Comparison of ENCODE assay signal across 10 mouse cellular contexts in genomic region chr17:66450526-66451070, GRCm38 (mm10). TPM values are rescaled to one million over a fixed set of nuclear protein-coding genes. Genes with fewer than 3 reads are reported as not detected.
A peak's percentile ranks its signal among the peaks of the same experiment; 100 is the strongest.
DNase-seq lines count a peak whose midpoint lies in the region; ATAC-seq and TF ChIP-seq lines count a peak whose summit lies in the region.
"Had no signal": no experiment of that assay in that cellular context is flagged by ENCODE, and none has a peak within 500 bp of the region (broad histone marks: within the 10 kb centered on the region; RNA-seq: fewer than 3 reads in every experiment).

No protein-coding gene starts in this region.

- peaks cover 12% of the 10 kb centered on the region; the same call in 1 of the 2 replicates for H3K4me1 ChIP-seq in heart, embryonic 11.5 days (ENCODE audit: control insufficient read depth, insufficient read depth, low read length)
- H3K4me1 ChIP-seq in E14TG2a.4 (replicated peaks; ENCODE audit: low read depth, low read length), result peaks cover 75% of the 10 kb centered on the region
- H3K4me1 ChIP-seq in forebrain, embryonic 14.5 days (ENCODE audit: control insufficient read depth, insufficient read depth, low read length), result peaks cover 29% of the 10 kb centered on the region
- peaks cover 65% of the 10 kb centered on the region for H3K4me1 ChIP-seq in midbrain, embryonic 10.5 days

- H3K27me3 ChIP-seq in heart, embryonic 11.5 days (ENCODE audit: control insufficient read depth, insufficient read depth, low read length), result peaks cover 36% of the 10 kb centered on the region
- H3K27me3 ChIP-seq in E14TG2a.4 (ENCODE audit: insufficient read depth, low read length), result peaks cover 15% of the 10 kb centered on the region
- 0 out of 2 replicates have a peak, but pooled peaks cover 3% of the 10 kb centered on the region for H3K27me3 ChIP-seq in forebrain, embryonic 14.5 days (replicated peaks; ENCODE audit: control insufficient read depth, insufficient read depth, low read length)
- H3K27me3 ChIP-seq in midbrain, embryonic 10.5 days (ENCODE audit: low read depth, poor library complexity, severe bottlenecking), result peaks cover 18% of the 10 kb centered on the region; the same call in 1 of the 2 replicates
- H3K27me3 ChIP-seq: Patski had no signal

- H3K9ac ChIP-seq in heart, embryonic 11.5 days (ENCODE audit: low read depth, low read length), result no peak overlapping the region
- peak overlapping the region; percentile 97 for H3K9ac ChIP-seq in forebrain, embryonic 14.5 days (ENCODE audit: low read length)

- no peaks in the 10 kb centered on the region for H3K36me3 ChIP-seq in heart, embryonic 11.5 days (ENCODE audit: control insufficient read depth, insufficient read depth, low read length)
- peaks cover 16% of the 10 kb centered on the region for H3K36me3 ChIP-seq in E14TG2a.4 (ENCODE audit: insufficient read depth, low read length)
- H3K36me3 ChIP-seq in forebrain, embryonic 14.5 days (ENCODE audit: control insufficient read depth, insufficient read depth, low read length), result no peaks in the 10 kb centered on the region
- peaks cover 4% of the 10 kb centered on the region; the same call in 1 of the 2 replicates for H3K36me3 ChIP-seq in midbrain, embryonic 10.5 days

- H3K4me3 ChIP-seq in heart, embryonic 11.5 days (ENCODE audit: low read depth, low read length), result peak overlapping the region; percentile 61
- H3K4me3 ChIP-seq in E14TG2a.4 (replicated peaks; ENCODE audit: low read length), result peak overlapping the region; percentile 90
- H3K4me3 ChIP-seq in forebrain, embryonic 14.5 days (ENCODE audit: low read depth, low read length), result peak overlapping the region; percentile 90
- H3K4me3 ChIP-seq in midbrain, embryonic 10.5 days, result peak overlapping the region; percentile 98

- DNase-seq in heart, adult 8-10 months (ENCODE audit: low spot score), result no peak
- no peak for DNase-seq in forebrain, embryonic 14.5 days (ENCODE audit: low spot score)
- DNase-seq in midbrain, embryonic 10.5 days (ENCODE audit: low spot score), result peak; percentile 32
- no peak for DNase-seq in spleen, postnatal 4 days (ENCODE audit: low spot score in 2 of 2)
- DNase-seq in adrenal gland, postnatal 25 days, result no peak

- H3K9me3 ChIP-seq in heart, embryonic 11.5 days (replicated peaks; ENCODE audit: control insufficient read depth, low read length), result no peaks in the 10 kb centered on the region
- no peaks in the 10 kb centered on the region for H3K9me3 ChIP-seq in E14TG2a.4 (ENCODE audit: low read length)
- H3K9me3 ChIP-seq in forebrain, embryonic 14.5 days (replicated peaks; ENCODE audit: control insufficient read depth, low read length), result no peaks in the 10 kb centered on the region
- H3K9me3 ChIP-seq in midbrain, embryonic 10.5 days (replicated peaks), result no peaks in the 10 kb centered on the region

- H3K4me2 ChIP-seq in heart, embryonic 11.5 days, result peak overlapping the region; percentile 83
- peak overlapping the region; percentile 66 for H3K4me2 ChIP-seq in forebrain, embryonic 14.5 days (ENCODE audit: low read length)

- H3K27ac ChIP-seq in heart, embryonic 11.5 days (ENCODE audit: low read depth, low read length), result no peak overlapping the region
- no peak overlapping the region for H3K27ac ChIP-seq in forebrain, embryonic 14.5 days (ENCODE audit: low read depth, low read length)
- peak overlapping the region; percentile 98 for H3K27ac ChIP-seq in midbrain, embryonic 10.5 days (replicated peaks)

- ATAC-seq in heart, embryonic 11.5 days (replicated peaks; ENCODE audit: insufficient number of reproducible peaks, low FRiP score, low TSS enrichment), result no peak
- ATAC-seq in forebrain, embryonic 14.5 days, result no peak
- no peak for ATAC-seq in megakaryocyte progenitor cell, adult 5-6 weeks (replicated peaks; ENCODE audit: poor library complexity)

- TF ChIP-seq CTCF in E14TG2a.4 (conservative IDR thresholded peaks at IDR 0.05; ENCODE audit: low read length), result no peak

- WGBS in heart, embryonic 11.5 days (ENCODE audit: insufficient replicate concordance), result 4% methylated on average over 18 of the region's 18 CpGs
- WGBS in forebrain, embryonic 14.5 days, result 4% methylated on average over 18 of the region's 18 CpGs
- 3% methylated on average over 18 of the region's 18 CpGs for WGBS in midbrain, embryonic 10.5 days

RNA-seq across cellular contexts. Expression of gene Mtcl1, which starts 1.0 kb away (rescaled TPM):
- polyA plus RNA-seq in heart, embryonic 11.5 days (2014; fragmentation: Nextera tagmentation; extraction: Ambion mirVana), result 1.7 and 2.8 TPM in 2 replicates
- total RNA-seq in heart, adult 8-10 months (2022), result 1 to 10 TPM; 4.4 to 6.8 (median 5.3) TPM
- 17.5 and 24.5 TPM in 2 replicates for polyA plus RNA-seq in forebrain, embryonic 14.5 days (2014; fragmentation: Nextera tagmentation; extraction: Ambion mirVana)
- polyA plus RNA-seq in midbrain, embryonic 10.5 days (2016; fragmentation: Nextera tagmentation; extraction: Ambion mirVana), result 45.9 and 65.2 TPM in 2 replicates
- not detected in 2 replicates for total RNA-seq in megakaryocyte progenitor cell, adult 5-6 weeks (2015)
- total RNA-seq in megakaryocyte progenitor cell, adult 5-6 weeks (2017), result 0.14 TPM in 1 of 2 replicates, not detected in the other
- 13.4 and 14.7 TPM in 2 replicates for total RNA-seq in adrenal gland, postnatal 25 days (2021)
- total RNA-seq: hematopoietic stem cell, adult 5-6 weeks had no signal

Comparison
In these comparisons a context has a peak if more than half of its experiments do, and no peak if none do; other contexts are left out.
1. RNA of gene Mtcl1, which starts 1.0 kb away (total RNA-seq): 13.4 to 14.7 TPM in adrenal gland, postnatal 25 days and 4.4 to 6.8 TPM in heart, adult 8-10 months; 0.14 TPM in megakaryocyte progenitor cell, adult 5-6 weeks; every median in the first group is over 4 times any median in the second.
2. Peak in every context shown above with its lines, with median percentiles within 50 percentile points of each other: H3K4me3 ChIP-seq.